Mouse (Mus musculus) G1E (cell line): Measurements from ENCODE around the gene Pde4d.

ENCODE experiments used
- CTCF ChIP-seq: IDR thresholded peaks from 2 replicates; pipeline ENCODE4 v1.5.1; 2012; ENCODE audit warnings: low read depth, low read length, inconsistent platforms, mixed read lengths
- GATA1 ChIP-seq: IDR thresholded peaks from 2 replicates; pipeline ENCODE4 v1.6.1; 2012; ENCODE audit warnings: borderline replicate concordance, low read length, inconsistent platforms, mixed read lengths
- GATA2 ChIP-seq: IDR thresholded peaks from 2 replicates; pipeline ENCODE4 v1.6.1; 2012; ENCODE audit warnings: low read depth, low read length, inconsistent platforms, borderline replicate concordance
- POLR2AphosphoS5 ChIP-seq: IDR thresholded peaks from 2 replicates; pipeline ENCODE4 v1.6.1; 2012; ENCODE audit warnings: low read depth, low read length, inconsistent platforms; ENCODE audit not compliant: insufficient replicate concordance
- TAL1 ChIP-seq: conservative IDR thresholded peaks from 2 replicates; pipeline ENCODE4 v1.6.1; 2012; ENCODE audit warnings: low read depth, low read length, inconsistent platforms, mixed read lengths

DNA sequence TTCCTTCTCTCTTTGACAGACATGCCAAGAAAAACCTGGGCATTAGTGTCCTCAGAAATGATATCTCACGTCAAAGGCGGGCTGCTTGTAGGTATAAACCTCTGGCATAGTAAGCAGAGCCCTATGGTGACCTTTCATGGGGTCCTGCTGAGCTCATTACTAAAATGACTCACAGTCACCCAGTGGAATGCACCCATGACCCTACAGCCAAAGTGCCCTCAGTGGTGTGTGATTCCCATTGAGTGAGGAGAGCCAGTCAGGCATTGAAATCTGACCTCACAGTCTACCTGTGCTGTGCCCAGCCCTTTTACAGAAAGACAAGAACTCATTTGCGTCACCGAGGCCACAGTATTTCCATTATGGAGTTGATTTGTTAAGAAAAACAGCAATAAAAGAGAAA, 1220.2 kb downstream of the Pde4d start:
- TF ChIP-seq POLR2AphosphoS5, result no peak
- TF ChIP-seq CTCF, result no peak
- no peak for TF ChIP-seq GATA1
- TF ChIP-seq TAL1, result no peak
- TF ChIP-seq GATA2, result no peak
